Mouse (Mus musculus): ENCODE results near the gene Creb3l1. TPM values are rescaled to one million over a fixed set of nuclear protein-coding genes. Genes with fewer than 3 reads are reported as not detected.

The Creb3l1 gene
- polyA plus RNA-seq, 1 experiment from 2014 or later: 3.6 TPM

- ATAC-seq (no peak), DNase-seq (ENCODE audit: low read depth, low spot score) (no peak)
- ChIA-PET POLR2A (interaction anchor here (1.0 to 1.9 kb wide), 2 partner anchors 11 to 13 kb away, joined by 4 to 6 read pairs; no protein-coding TSS in a partner anchor), CTCF (interaction anchor here (2.4 kb wide), 1 partner anchor 10 kb away, joined by 14 read pairs; no protein-coding TSS in a partner anchor)
- TF ChIP-seq CTCF (IDR thresholded peaks at IDR 0.05): no peak
- no peaks in the 10 kb centered on the region for H3K27me3 ChIP-seq
- in situ Hi-C loops (cut with MboI; ENCODE audit: low pct_unique_long_range_greater_than_20kb): no loop called here
Observed at GRCm38 (mm10) chr2:91948792-91949241, 75.5 kb downstream of the Creb3l1 start.

GRCm38 (mm10) chr2:91948151-91948509 lies 76.2 kb downstream of the Creb3l1 start:
- TF ChIP-seq CTCF (IDR thresholded peaks at IDR 0.05): no peak
- ChIA-PET POLR2A (interaction anchor here (1.9 kb wide), 1 partner anchor 12 kb away, joined by 6 read pairs; no protein-coding TSS in a partner anchor), CTCF (interaction anchor here (1.4 to 2.4 kb wide), 2 partner anchors 11 to 15 kb away, joined by 5 to 14 read pairs; no protein-coding TSS in a partner anchor)
- DNase-seq (ENCODE audit: low read depth, low spot score): no peak
- in situ Hi-C loops (cut with MboI; ENCODE audit: low pct_unique_long_range_greater_than_20kb): no loop called here
- H3K27me3 ChIP-seq: no peaks in the 10 kb centered on the region
- no peak for ATAC-seq

GRCm38 (mm10) chr2:91947397-91948150 lies 76.7 kb downstream of the Creb3l1 start:
- ATAC-seq (peak; percentile 27), DNase-seq (ENCODE audit: low read depth, low spot score) (no peak)
- POLR2A ChIA-PET: interaction anchor here (1.1 to 1.9 kb wide), 2 partner anchors 11 to 12 kb away, joined by 3 to 6 read pairs; no protein-coding TSS in a partner anchor
- CTCF ChIA-PET: interaction anchor here (0.8 to 2.4 kb wide), 3 partner anchors 10 to 16 kb away, joined by 3 to 14 read pairs (median 5); no protein-coding TSS in a partner anchor
- no peaks in the 10 kb centered on the region for H3K27me3 ChIP-seq
- no peak for TF ChIP-seq CTCF (IDR thresholded peaks at IDR 0.05)
- in situ Hi-C loops (cut with MboI; ENCODE audit: low pct_unique_long_range_greater_than_20kb): no loop called here

GRCm38 (mm10) chr2:91946836-91947235 lies 77.5 kb downstream of the Creb3l1 start:
- POLR2A ChIA-PET: interaction anchor here (1.1 to 1.9 kb wide), 2 partner anchors 11 to 13 kb away, joined by 3 to 6 read pairs; no protein-coding TSS in a partner anchor
- in situ Hi-C loops (cut with MboI; ENCODE audit: low pct_unique_long_range_greater_than_20kb): no loop called here
- no peak for TF ChIP-seq CTCF (IDR thresholded peaks at IDR 0.05)
- CTCF ChIA-PET: interaction anchor here (0.8 to 2.4 kb wide), 3 partner anchors 10 to 17 kb away, joined by 3 to 14 read pairs (median 5); no protein-coding TSS in a partner anchor
- no peak for ATAC-seq
- no peak for DNase-seq (ENCODE audit: low read depth, low spot score)
- H3K27me3 ChIP-seq: no peaks in the 10 kb centered on the region

GRCm38 (mm10) chr2:91945483-91945882 lies 78.8 kb downstream of the Creb3l1 start, which contains the start of gene Gm9821:
Gene Gm9821, plus strand, starts transcription at chr2:91945703.
- DNase-seq (ENCODE audit: low read depth, low spot score) (no peak), ATAC-seq (no peak)
- CTCF ChIA-PET: interaction anchor here (1.1 to 5.0 kb wide), 2 partner anchors 10 to 16 kb away, joined by 4 to 63 read pairs; no protein-coding TSS in a partner anchor
- POLR2A ChIA-PET: no interaction called here
- in situ Hi-C loops (cut with MboI; ENCODE audit: low pct_unique_long_range_greater_than_20kb): no loop called here
- no peaks in the 10 kb centered on the region for H3K27me3 ChIP-seq
- no peak for TF ChIP-seq CTCF (IDR thresholded peaks at IDR 0.05)

GRCm38 (mm10) chr2:91944170-91944950 lies 79.9 kb downstream of the Creb3l1 start:
- no peak for DNase-seq (ENCODE audit: low read depth, low spot score)
- POLR2A ChIA-PET: no interaction called here
- no peaks in the 10 kb centered on the region for H3K27me3 ChIP-seq
- in situ Hi-C loops (cut with MboI; ENCODE audit: low pct_unique_long_range_greater_than_20kb): no loop called here
- CTCF ChIA-PET: interaction anchor here (1.0 to 5.0 kb wide), 6 partner anchors 9 to 43 kb away, joined by 3 to 63 read pairs (median 4); no protein-coding TSS in a partner anchor
- TF ChIP-seq CTCF (IDR thresholded peaks at IDR 0.05): no peak
- ATAC-seq: peak; percentile 31

- in situ Hi-C loops (cut with MboI; ENCODE audit: low pct_unique_long_range_greater_than_20kb): no loop called here
- ChIA-PET POLR2A (no interaction called here), CTCF (interaction anchor here (0.9 to 5.0 kb wide), 5 partner anchors 9 to 41 kb away, joined by 3 to 63 read pairs (median 3); no protein-coding TSS in a partner anchor)
- TF ChIP-seq CTCF (IDR thresholded peaks at IDR 0.05): no peak
- ATAC-seq (no peak), DNase-seq (ENCODE audit: low read depth, low spot score) (no peak)
- H3K27me3 ChIP-seq: no peaks in the 10 kb centered on the region
Observed at GRCm38 (mm10) chr2:91942356-91942755, 81.9 kb downstream of the Creb3l1 start.

GRCm38 (mm10) chr2:91939303-91939935 lies 84.9 kb downstream of the Creb3l1 start:
- ChIA-PET POLR2A (no interaction called here), CTCF (no interaction called here)

GRCm38 (mm10) chr2:91936154-91936553 lies 88.1 kb downstream of the Creb3l1 start:
- in situ Hi-C loops (cut with MboI; ENCODE audit: low pct_unique_long_range_greater_than_20kb): no loop called here
- DNase-seq (ENCODE audit: low read depth, low spot score) (no peak), ATAC-seq (no peak)
- POLR2A ChIA-PET: no interaction called here
- CTCF ChIA-PET: interaction anchor here (1.7 kb wide), 1 partner anchor 11 kb away, joined by 4 read pairs; no protein-coding TSS in a partner anchor
- no peak for TF ChIP-seq CTCF (IDR thresholded peaks at IDR 0.05)
- no peaks in the 10 kb centered on the region for H3K27me3 ChIP-seq

More at GRCm38 (mm10) chr2:91939303-91939935, 84.9 kb downstream of the Creb3l1 start:
- no peak for TF ChIP-seq CTCF (IDR thresholded peaks at IDR 0.05)
- no peaks in the 10 kb centered on the region for H3K27me3 ChIP-seq
- DNase-seq (ENCODE audit: low read depth, low spot score) (no peak), ATAC-seq (no peak)
- in situ Hi-C loops (cut with MboI; ENCODE audit: low pct_unique_long_range_greater_than_20kb): no loop called here
